Mouse (Mus musculus): Measurements from ENCODE around the gene Hspa12a.

Hspa12a gene

DNA sequence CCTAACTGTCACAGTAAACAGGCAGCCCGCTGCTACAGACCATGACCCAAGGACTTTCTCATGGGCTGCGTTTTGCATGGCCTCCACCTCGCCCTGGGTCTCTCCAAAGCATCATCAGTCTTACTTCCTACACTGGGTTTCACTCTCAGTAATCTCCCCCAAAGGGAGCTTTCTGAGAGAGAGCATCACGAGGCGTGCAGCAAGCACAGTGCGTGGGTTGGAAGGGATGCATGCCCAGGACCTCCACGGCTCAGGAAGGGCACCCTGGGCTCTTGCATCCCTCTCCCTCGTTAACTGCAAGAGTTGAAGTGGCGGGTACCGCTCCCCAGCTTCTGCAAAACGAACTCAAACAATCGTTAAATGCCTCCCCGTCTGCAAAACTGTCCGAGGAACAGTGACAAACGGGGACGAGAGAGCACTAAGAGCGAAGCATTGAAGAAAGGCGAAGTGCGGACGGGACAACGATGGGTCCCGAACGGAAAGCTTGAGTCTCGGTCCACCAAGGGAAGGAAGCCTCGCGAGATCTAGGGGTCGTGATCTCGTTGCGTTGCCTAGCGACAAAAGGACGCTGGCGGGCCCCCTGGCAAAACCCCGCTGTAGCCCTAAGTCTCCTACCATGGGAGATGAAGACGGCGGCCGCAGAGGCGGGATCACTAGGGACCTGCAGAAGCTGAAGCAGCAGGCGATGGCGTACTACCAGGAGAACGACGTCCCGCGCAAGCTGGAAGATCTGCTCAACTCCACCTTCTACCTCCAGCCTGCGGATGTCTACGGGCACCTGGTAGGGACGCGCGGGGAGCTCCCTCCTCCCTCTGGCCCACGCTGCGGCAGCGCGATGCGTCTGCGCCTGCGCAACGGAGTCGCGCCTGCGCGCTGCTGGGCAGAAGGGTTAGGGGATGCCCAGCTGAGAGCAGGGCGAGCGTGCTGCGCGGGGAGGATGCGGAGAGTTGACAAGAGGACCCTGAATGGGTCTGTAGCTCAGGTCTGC, at the start of gene Hspa12a, which contains the start of gene Eno4:
Gene Hspa12a, minus strand, starts transcription at position 814 of the 988 bp plus-strand sequence.
Gene Eno4, plus strand, starts transcription at position 585 of the 988 bp plus-strand sequence.
- peak; percentile 92 for DNase-seq (ENCODE audit: low read depth, low spot score)

GRCm38 (mm10) chr19:58981571-58981970, 38.1 kb upstream of the Hspa12a start:
- no peak for DNase-seq (ENCODE audit: low read depth, low spot score)

GRCm38 (mm10) chr19:58980056-58980440, 36.6 kb upstream of the Hspa12a start:
- DNase-seq (ENCODE audit: low read depth, low spot score) = no peak

DNA sequence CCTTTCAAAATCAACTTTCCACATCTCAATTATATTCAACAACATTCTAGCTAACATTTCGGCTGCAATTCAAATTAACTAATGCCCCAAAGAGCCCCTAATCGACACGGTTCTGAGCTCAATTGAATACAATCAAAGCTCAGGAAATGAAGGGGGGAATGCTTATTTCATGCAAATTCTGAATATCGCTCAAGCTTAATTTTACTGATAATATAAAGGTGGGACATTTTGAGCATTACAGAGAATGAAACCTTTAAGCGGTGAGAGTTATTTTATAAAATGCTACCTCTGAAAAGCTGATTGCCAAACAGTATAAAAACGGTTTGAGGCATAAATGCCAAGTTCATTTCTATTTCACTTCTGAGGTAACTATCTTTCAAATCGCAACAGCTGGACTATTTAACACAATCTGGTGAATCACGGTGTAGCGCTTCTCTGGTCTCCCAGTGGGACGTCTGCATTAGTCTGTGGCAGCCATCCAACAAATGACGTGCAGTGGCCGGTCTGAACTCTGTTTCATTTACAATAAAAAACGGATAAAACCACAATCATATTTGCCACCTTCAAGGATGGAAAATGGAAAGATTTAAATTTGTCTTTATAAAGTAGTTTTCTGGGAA, 36.1 kb upstream of the Hspa12a start:
- DNase-seq (ENCODE audit: low read depth, low spot score) = peak; percentile 12

DNA sequence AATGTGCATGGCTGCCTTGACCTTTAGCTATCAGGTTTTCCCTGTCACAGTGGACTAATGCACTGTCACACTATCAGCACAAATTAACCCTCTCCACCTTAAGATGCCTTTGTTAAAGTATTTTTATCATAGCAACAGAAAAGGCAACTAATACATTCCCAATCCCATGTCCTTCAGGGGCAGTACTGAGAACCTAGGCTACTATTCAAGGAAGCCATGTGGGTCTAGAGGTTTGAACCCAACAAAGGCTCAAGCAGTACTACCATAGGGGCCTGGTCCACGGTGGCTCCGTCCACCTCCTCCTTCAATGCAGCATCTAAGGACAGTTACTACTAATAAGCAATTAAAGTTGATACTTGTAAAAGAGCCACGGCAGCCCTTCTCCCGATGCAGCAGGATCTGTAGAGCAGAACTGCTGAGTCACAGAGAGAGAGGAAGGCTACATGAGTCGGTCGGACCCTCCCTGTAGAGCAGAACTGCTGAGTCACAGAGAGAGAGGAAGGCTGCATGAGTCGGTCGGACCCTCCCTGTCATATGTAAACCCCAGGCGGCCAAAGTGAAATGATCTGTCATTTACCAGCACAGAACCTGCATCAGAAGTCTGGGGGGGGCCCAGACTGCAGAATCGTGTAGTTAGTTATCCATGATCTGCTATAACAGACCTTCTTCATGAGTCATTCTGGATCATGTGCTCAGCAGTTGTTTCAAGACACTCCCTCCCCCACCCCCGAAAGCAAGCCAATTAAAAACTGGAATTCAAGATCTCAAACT, 35.1 kb upstream of the Hspa12a start:
- no peak for DNase-seq (ENCODE audit: low read depth, low spot score)

- DNase-seq (ENCODE audit: low read depth, low spot score) = no peak
These were observed 31.9 kb upstream of the Hspa12a start for GRCm38 (mm10) chr19:58975216-58975863.

DNA sequence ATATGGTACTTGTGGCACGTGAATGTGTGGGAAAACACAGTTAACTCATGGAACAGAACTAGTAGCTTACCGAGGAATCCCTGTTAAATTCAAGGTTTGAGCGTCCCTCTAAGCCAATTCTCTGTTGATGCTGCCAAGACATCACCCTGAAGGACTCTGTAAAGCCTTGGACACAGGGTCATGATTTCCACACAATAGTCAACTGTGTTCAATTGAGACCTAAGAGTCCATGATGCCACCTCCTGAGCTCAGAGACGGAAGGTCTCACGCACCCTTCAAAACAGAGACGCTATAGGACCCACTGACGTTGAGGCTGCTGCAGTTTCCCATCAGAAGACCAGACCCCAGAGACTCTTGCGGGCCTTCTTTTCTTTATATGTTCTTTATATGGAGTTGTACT, 30.7 kb upstream of the Hspa12a start:
- no peak for DNase-seq (ENCODE audit: low read depth, low spot score)

- no peak for DNase-seq (ENCODE audit: low read depth, low spot score)
These were observed 27.4 kb upstream of the Hspa12a start for GRCm38 (mm10) chr19:58970826-58971225.

GRCm38 (mm10) chr19:58968731-58969506, 25.5 kb upstream of the Hspa12a start:
- no peak for DNase-seq (ENCODE audit: low read depth, low spot score)

DNA sequence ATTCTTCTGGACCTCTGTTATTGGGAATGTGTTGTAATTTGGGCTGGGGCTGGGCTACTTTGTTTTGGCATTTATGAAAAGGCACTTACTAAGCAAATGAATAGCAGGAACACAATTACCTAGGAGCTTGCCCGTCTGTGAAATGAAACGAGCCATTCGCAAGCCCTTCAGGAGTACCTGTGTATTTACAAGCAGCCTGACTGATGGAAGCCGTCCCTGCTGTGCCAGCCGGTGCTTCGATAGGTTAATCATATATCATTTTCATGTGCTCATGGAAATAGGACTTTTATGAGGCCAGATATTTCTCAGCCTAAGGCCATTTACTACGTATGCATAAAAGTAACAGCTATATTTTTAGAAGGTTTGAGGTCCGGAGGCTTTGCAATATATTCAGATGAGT, 19.6 kb upstream of the Hspa12a start:
- no peak for DNase-seq (ENCODE audit: low read depth, low spot score)

DNA sequence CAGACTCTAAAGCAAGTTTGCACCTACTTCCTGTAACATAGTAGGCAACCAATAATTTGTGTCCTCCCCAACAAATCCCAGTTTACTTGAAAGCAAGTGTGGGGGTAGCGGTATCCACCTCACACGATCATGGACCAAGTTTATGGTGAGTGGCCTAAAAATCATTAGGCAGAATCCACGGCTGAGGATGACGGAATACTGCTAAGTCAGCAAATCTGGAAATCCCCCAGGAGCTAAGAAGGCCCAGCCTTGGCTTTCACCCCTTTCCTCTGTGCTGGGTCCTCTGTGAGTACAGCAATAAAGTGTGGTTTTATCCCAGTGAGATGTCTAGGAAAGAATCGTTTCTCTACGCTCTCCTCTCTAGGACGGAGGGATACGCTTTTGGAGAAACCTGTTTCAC, 11.3 kb upstream of the Hspa12a start:
- DNase-seq (ENCODE audit: low read depth, low spot score) = no peak

- DNase-seq (ENCODE audit: low read depth, low spot score) = no peak
These were observed 8.8 kb upstream of the Hspa12a start for GRCm38 (mm10) chr19:58952236-58952635.

DNA sequence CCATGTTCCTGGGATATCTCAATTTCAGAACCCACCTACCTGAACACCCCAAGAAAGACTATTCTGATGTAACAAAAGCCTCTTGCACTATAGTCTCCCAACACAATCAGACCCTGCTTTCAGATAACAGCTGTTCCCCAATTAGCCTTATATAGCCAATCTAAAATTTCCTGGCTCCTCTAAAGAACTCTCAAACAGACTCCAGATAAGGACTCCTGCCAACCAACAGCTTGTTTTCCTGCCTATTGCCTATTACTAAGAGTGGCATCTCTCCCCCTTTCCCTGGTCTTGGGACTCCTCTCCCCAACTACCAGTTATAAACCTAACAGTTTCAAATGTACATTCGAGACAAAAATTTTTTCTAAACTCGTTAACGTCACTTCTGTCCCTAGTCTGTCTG, 8.1 kb upstream of the Hspa12a start:
- DNase-seq (ENCODE audit: low read depth, low spot score) = no peak

- no peak for DNase-seq (ENCODE audit: low read depth, low spot score)
These were observed 2.5 kb upstream of the Hspa12a start for GRCm38 (mm10) chr19:58945959-58946358.

DNA sequence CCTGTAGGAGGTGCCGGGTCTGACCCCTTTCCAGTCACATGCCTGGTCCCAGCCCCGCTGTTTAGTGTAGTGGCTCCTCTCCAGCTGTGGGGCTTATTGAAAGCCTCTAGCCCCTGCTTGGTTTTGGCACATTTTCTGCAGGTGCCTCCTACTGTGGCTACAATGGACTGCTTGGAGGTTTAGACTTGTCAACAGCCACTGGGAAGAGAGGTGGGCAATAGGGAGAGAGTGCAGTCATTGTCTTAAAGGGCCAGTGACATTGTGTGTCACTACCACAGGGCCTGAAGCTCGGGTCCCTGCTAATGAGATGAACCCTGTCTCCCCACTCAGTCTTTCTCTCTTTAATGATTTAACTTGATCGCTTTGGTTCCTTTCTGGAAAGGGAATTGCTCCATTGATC, 10.4 kb downstream of the Hspa12a start:
- DNase-seq (ENCODE audit: low read depth, low spot score) = no peak

DNA sequence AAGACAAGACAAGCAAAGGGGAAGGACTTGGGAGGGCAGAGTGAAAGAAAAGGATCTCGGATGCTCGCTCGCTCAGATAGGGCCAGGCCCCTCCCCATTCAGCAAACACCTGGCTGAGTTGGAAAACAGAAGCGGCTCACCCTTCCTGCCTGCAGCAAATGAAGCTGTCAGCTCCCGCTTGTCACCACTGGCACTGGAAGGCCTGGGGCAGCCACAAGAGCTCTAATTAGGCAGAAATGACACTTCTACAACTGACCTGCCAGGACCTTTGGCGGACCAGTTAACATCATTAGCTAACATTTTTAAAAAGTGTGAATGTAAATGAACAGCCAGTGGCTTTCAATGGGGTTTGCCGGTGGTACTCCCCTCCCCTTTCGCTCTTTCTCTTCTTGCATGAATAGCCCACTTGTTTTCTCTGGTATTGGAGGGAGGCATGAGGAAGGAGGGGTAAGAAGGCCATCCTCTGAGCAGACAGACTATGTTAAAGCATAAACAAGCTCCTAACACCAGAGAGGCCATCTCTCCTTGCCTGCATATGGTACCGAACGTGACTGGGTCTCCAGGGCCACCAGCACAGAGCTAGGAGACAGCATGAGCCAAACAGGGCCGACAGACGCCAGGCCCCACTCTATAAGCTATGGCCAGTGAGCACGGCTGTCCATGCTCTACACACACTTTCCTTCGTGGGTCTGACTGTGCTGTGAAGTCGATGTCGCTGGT, 12.2 kb downstream of the Hspa12a start:
- no peak for DNase-seq (ENCODE audit: low read depth, low spot score)

DNA sequence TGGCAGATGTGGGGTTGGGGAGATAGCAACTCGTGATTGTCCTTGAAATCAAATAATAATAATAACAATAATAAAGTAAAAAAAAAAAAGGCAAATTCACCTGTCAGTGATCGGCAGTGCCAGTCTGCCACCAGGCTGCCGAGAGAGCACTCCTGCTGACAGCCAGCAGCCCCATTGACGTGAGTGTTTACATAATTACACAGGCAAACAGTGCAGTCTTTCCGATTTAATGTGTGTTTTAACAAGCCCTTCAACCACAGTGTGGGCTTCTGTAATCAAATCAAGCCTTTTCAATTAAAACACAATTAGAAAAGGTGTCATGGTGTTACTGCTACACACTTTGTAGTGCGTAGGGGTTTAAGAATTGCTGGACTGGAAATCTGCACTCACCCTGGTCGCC, 24.3 kb downstream of the Hspa12a start:
- DNase-seq (ENCODE audit: low read depth, low spot score) = no peak

DNA sequence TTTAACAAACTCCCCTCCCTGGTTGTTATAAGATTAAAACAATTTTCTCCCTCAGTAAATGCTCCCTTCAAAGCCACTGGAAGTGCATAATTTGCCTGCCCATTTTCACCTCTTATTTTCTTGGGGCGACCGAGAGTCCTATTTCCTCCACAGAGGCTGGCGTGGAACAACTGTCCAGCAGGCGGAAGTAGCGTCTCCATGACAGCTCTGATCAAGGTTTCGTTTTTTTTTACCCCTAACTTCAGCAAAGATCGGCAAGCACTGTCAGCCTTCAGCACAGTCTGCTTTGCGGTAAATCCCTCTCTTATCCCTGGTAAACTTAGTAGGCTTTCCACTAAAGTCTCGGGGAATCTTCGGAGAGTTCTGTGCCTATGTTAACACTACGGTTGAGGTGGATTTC, 24.9 kb downstream of the Hspa12a start:
- DNase-seq (ENCODE audit: low read depth, low spot score) = no peak

DNA sequence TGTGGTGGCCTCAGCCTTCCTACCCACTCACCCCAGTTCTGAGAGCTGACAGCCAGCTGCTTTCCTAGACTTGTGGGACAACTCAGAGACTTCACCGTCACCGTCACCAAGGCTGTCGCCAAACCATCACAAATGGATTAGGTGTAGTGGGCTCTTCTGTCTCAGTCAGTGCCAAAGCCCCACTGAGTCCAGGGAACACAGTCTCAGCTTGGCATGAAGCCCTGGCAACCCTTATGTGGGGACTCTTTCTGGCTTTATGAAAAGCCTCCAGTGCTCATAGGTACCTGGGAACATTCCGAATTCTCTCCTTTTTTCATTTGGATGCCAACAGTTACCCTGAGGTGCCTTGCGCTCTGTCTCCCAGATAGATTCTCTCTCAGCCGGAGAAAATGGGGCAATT, 30.2 kb downstream of the Hspa12a start:
- no peak for DNase-seq (ENCODE audit: low read depth, low spot score)

GRCm38 (mm10) chr19:58911386-58911785, 32.1 kb downstream of the Hspa12a start:
- no peak for DNase-seq (ENCODE audit: low read depth, low spot score)

Measured in skeletal muscle tissue, adult 2 months (tissue).